Mouse (Mus musculus) kidney, postnatal 25 days (tissue): ENCODE data around the gene Slc4a1ap.
"Not testable (repeated sequence)": the region's sequence is repeated elsewhere in the genome, so short reads cannot be mapped to it uniquely, and the experiment has no call there.

Source experiments
- DNase-seq, 2 experiments: peaks; one replicate each; pipeline ENCODE4 v3.0.0; 2021; ENCODE audit warnings: mixed read lengths in 2 of 2

The Slc4a1ap gene

GRCm38 (mm10) chr5:31526354-31527116 lies at the start of gene Slc4a1ap:
Slc4a1ap (plus strand) TSS chr5:31526995.
- DNase-seq: peak; percentile 75 to 81

- no peak for DNase-seq
These were observed 46.3 kb upstream of the Slc4a1ap start for GRCm38 (mm10) chr5:31480536-31480935.

GRCm38 (mm10) chr5:31485440-31485839 lies 41.4 kb upstream of the Slc4a1ap start, which contains the start of gene 4930548H24Rik:
4930548H24Rik (plus strand) TSS chr5:31485740.
- no peak for DNase-seq

GRCm38 (mm10) chr5:31487889-31488288 lies 38.9 kb upstream of the Slc4a1ap start:
- DNase-seq: no peak

- no peak for DNase-seq
These were observed 37.6 kb upstream of the Slc4a1ap start for GRCm38 (mm10) chr5:31489116-31489769.

- DNase-seq: no peak
These were observed 34.8 kb upstream of the Slc4a1ap start for GRCm38 (mm10) chr5:31492031-31492430.

GRCm38 (mm10) chr5:31494513-31495297 lies 32.1 kb upstream of the Slc4a1ap start, which contains the start of gene Gpn1:
Gpn1 (plus strand) TSS chr5:31494741.
- peak; percentile 94 to 97 for DNase-seq

GRCm38 (mm10) chr5:31504843-31505242 lies 22.0 kb upstream of the Slc4a1ap start:
- DNase-seq: no peak

GRCm38 (mm10) chr5:31512481-31512880 lies 14.3 kb upstream of the Slc4a1ap start:
- DNase-seq: no peak

- no peak for DNase-seq
These were observed 6.2 kb upstream of the Slc4a1ap start for GRCm38 (mm10) chr5:31520556-31520955.

GRCm38 (mm10) chr5:31527117-31527680 lies 404 bp downstream of the Slc4a1ap start:
- DNase-seq: no peak

GRCm38 (mm10) chr5:31527707-31528106 lies 912 bp downstream of the Slc4a1ap start, which contains the start of gene Supt7l:
Supt7l (minus strand) TSS chr5:31527807.
- DNase-seq: not testable (repeated sequence)

GRCm38 (mm10) chr5:31528560-31528959 lies 1.8 kb downstream of the Slc4a1ap start:
- no peak for DNase-seq

GRCm38 (mm10) chr5:31535228-31535627 lies 8.4 kb downstream of the Slc4a1ap start:
- DNase-seq: no peak

- DNase-seq: no peak
These were observed 32.6 kb downstream of the Slc4a1ap start for GRCm38 (mm10) chr5:31559401-31559800.

- DNase-seq: no peak
These were observed 33.6 kb downstream of the Slc4a1ap start for GRCm38 (mm10) chr5:31560352-31560751.

- DNase-seq: peak; percentile 76 to 81
These were observed 35.4 kb downstream of the Slc4a1ap start for GRCm38 (mm10) chr5:31562036-31562666.

GRCm38 (mm10) chr5:31563496-31563895 lies 36.7 kb downstream of the Slc4a1ap start:
- peak; percentile 71 to 76 for DNase-seq

GRCm38 (mm10) chr5:31563905-31564304 lies 37.1 kb downstream of the Slc4a1ap start:
- DNase-seq: no peak

GRCm38 (mm10) chr5:31564976-31565375 lies 38.2 kb downstream of the Slc4a1ap start:
- peak; percentile 20 to 47 for DNase-seq

GRCm38 (mm10) chr5:31566026-31566425 lies 39.2 kb downstream of the Slc4a1ap start:
- no peak for DNase-seq

- no peak for DNase-seq
These were observed 39.7 kb downstream of the Slc4a1ap start for GRCm38 (mm10) chr5:31566457-31566856.
